Mouse (Mus musculus) heart, embryonic 11.5 days (tissue): Measurements from ENCODE around the gene Creb3l4. TPM values are rescaled to one million over a fixed set of nuclear protein-coding genes. Genes with fewer than 3 reads are reported as not detected.

Source experiments
- ATAC-seq: fragments of 200-750 bp; cut with Nextera tagmentation; replicated peaks from 2 replicates; pipeline ENCODE4 v1.8.0; 2017; ENCODE audit warnings: moderate library complexity; ENCODE audit not compliant: insufficient number of reproducible peaks, low FRiP score, low TSS enrichment
- H3K27ac ChIP-seq: fragments of 300-500 bp; sonication (generic); 2 replicates; pipeline ENCODE4 v1.5.1; 2014; ENCODE audit warnings: mild to moderate bottlenecking, low read depth, low read length
- H3K27me3 ChIP-seq: fragments of 300-500 bp; sonication (generic); 2 replicates; pipeline ENCODE4 v1.6.1; 2014; ENCODE audit warnings: mild to moderate bottlenecking, low read length, mixed read lengths; ENCODE audit not compliant: control insufficient read depth, insufficient read depth
- H3K36me3 ChIP-seq: fragments of 300-500 bp; sonication (generic); 2 replicates; pipeline ENCODE4 v1.6.1; 2014; ENCODE audit warnings: mild to moderate bottlenecking, low read length, moderate library complexity, mixed read lengths; ENCODE audit not compliant: control insufficient read depth, insufficient read depth
- H3K4me1 ChIP-seq: fragments of 300-500 bp; sonication (generic); 2 replicates; pipeline ENCODE4 v1.6.1; 2014; ENCODE audit warnings: low read length; ENCODE audit not compliant: control insufficient read depth, insufficient read depth
- H3K4me2 ChIP-seq: fragments of 300-500 bp; sonication (generic); 2 replicates; pipeline ENCODE4 v1.6.1; 2014; ENCODE audit warnings: mild to moderate bottlenecking, moderate library complexity
- H3K4me3 ChIP-seq: fragments of 300-500 bp; sonication (generic); 2 replicates; pipeline ENCODE4 v1.5.1; 2014; ENCODE audit warnings: low read depth, low read length
- H3K9ac ChIP-seq: fragments of 300-500 bp; sonication (generic); 2 replicates; pipeline ENCODE4 v1.6.1; 2014; ENCODE audit warnings: mild to moderate bottlenecking, low read depth, low read length, moderate library complexity
- H3K9me3 ChIP-seq: fragments of 300-500 bp; sonication (generic); replicated peaks from 2 replicates; pipeline ENCODE4 v1.6.1; 2016; ENCODE audit warnings: low read length; ENCODE audit not compliant: control insufficient read depth
- WGBS: fragments of 180-500 bp; shearing (Covaris S2); extraction: QIAGEN DNeasy Blood & Tissue Kit; methylation state at CpG from one replicate; pipeline ENCODE4 v1.1.7; 2014; ENCODE audit not compliant: insufficient replicate concordance; 5-methylcytosine and 5-hydroxymethylcytosine counted together
- polyA plus RNA-seq: library from polyadenylated mRNA; unstranded; fragments of >200 nt; fragmentation: Nextera tagmentation; extraction: Ambion mirVana; gene quantifications from 2 replicates; pipeline ENCODE4 v1.2.1, GENCODE M21; 2014

The Creb3l4 gene
- polyA plus RNA-seq, 1 experiment from 2014 or later, result 2.6 TPM

- no peaks in the 10 kb centered on the region for H3K27me3 ChIP-seq
- WGBS, result 14% methylated on average over 8 of the region's 8 CpGs
- H3K9ac ChIP-seq, result peak overlapping the region; percentile 86
- peaks cover 11% of the 10 kb centered on the region for H3K36me3 ChIP-seq
- H3K9me3 ChIP-seq, result no peaks in the 10 kb centered on the region
- peak overlapping the region; percentile 84; the same call in 1 of the 2 replicates for H3K27ac ChIP-seq
- peak overlapping the region; percentile 69 for H3K4me3 ChIP-seq
- H3K4me1 ChIP-seq, result 0 out of 2 replicates have a peak, but pooled peaks cover 3% of the 10 kb centered on the region
- peak overlapping the region; percentile 85 for H3K4me2 ChIP-seq
- 0 out of 2 replicates have a peak, but pooled peaks have one; percentile 2 for ATAC-seq
Observed at GRCm38 (mm10) chr3:90231075-90231474, 12.2 kb downstream of the Creb3l4 start.

- peaks cover 17% of the 10 kb centered on the region for H3K36me3 ChIP-seq
- 68% methylated on average over 10 of the region's 10 CpGs for WGBS
Observed at GRCm38 (mm10) chr3:90224331-90224730, 19.0 kb downstream of the Creb3l4 start.

GRCm38 (mm10) chr3:90222941-90223340 is 20.4 kb downstream of the Creb3l4 start:
- Histone ChIP-seq H3K4me2 (no peak overlapping the region), H3K27ac (no peak overlapping the region), H3K9me3 (no peaks in the 10 kb centered on the region), H3K9ac (no peak overlapping the region), H3K4me3 (no peak overlapping the region), H3K27me3 (no peaks in the 10 kb centered on the region), H3K36me3 (peaks cover 17% of the 10 kb centered on the region), H3K4me1 (peaks cover 18% of the 10 kb centered on the region)
- no peak for ATAC-seq
- WGBS, result 38% methylated on average over 3 of the region's 3 CpGs

More at GRCm38 (mm10) chr3:90224331-90224730, 19.0 kb downstream of the Creb3l4 start:
- no peak overlapping the region for H3K4me3 ChIP-seq
- ATAC-seq, result no peak
- H3K27me3 ChIP-seq, result no peaks in the 10 kb centered on the region
- no peak overlapping the region for H3K9ac ChIP-seq
- H3K4me2 ChIP-seq, result no peak overlapping the region
- H3K4me1 ChIP-seq, result peaks cover 18% of the 10 kb centered on the region
- H3K27ac ChIP-seq, result no peak overlapping the region
- H3K9me3 ChIP-seq, result no peaks in the 10 kb centered on the region

- Histone ChIP-seq H3K27me3 (no peaks in the 10 kb centered on the region), H3K4me1 (peaks cover 18% of the 10 kb centered on the region), H3K36me3 (peaks cover 17% of the 10 kb centered on the region), H3K9me3 (no peaks in the 10 kb centered on the region), H3K9ac (no peak overlapping the region), H3K27ac (no peak overlapping the region), H3K4me3 (no peak overlapping the region), H3K4me2 (0 out of 2 replicates have a peak overlapping the region, but pooled peaks have one; percentile 84)
- WGBS, result 80% methylated on average over 4 of the region's 4 CpGs
- ATAC-seq, result no peak
Observed at GRCm38 (mm10) chr3:90222455-90222854, 20.9 kb downstream of the Creb3l4 start.

GRCm38 (mm10) chr3:90221123-90221522 is 22.2 kb downstream of the Creb3l4 start:
- Histone ChIP-seq H3K4me2 (peak overlapping the region; percentile 84), H3K4me3 (peak overlapping the region; percentile 56), H3K9ac (peak overlapping the region; percentile 73), H3K27ac (peak overlapping the region; percentile 77), H3K27me3 (no peaks in the 10 kb centered on the region), H3K36me3 (peaks cover 17% of the 10 kb centered on the region), H3K9me3 (no peaks in the 10 kb centered on the region), H3K4me1 (peaks cover 18% of the 10 kb centered on the region)
- 14% methylated on average over 5 of the region's 5 CpGs for WGBS
- no peak for ATAC-seq

GRCm38 (mm10) chr3:90220531-90220951 is 22.8 kb downstream of the Creb3l4 start:
- 1% methylated on average over 19 of the region's 20 CpGs for WGBS

GRCm38 (mm10) chr3:90220088-90220487 is 23.2 kb downstream of the Creb3l4 start:
- Histone ChIP-seq H3K27ac (peak overlapping the region; percentile 77), H3K4me2 (peak overlapping the region; percentile 84), H3K9ac (peak overlapping the region; percentile 73), H3K27me3 (no peaks in the 10 kb centered on the region), H3K9me3 (no peaks in the 10 kb centered on the region), H3K36me3 (peaks cover 9% of the 10 kb centered on the region; the same call in 1 of the 2 replicates), H3K4me3 (peak overlapping the region; percentile 56), H3K4me1 (peaks cover 18% of the 10 kb centered on the region)
- no peak for ATAC-seq
- WGBS, result 14% methylated on average over 6 of the region's 6 CpGs

More at GRCm38 (mm10) chr3:90220531-90220951, 22.8 kb downstream of the Creb3l4 start:
- H3K27ac ChIP-seq, result peak overlapping the region; percentile 77
- H3K4me2 ChIP-seq, result peak overlapping the region; percentile 84
- H3K9ac ChIP-seq, result peak overlapping the region; percentile 73
- H3K4me1 ChIP-seq, result peaks cover 18% of the 10 kb centered on the region
- peak; percentile 72 for ATAC-seq
- H3K27me3 ChIP-seq, result no peaks in the 10 kb centered on the region
- peak overlapping the region; percentile 56 for H3K4me3 ChIP-seq
- H3K9me3 ChIP-seq, result no peaks in the 10 kb centered on the region
- H3K36me3 ChIP-seq, result peaks cover 12% of the 10 kb centered on the region; the same call in 1 of the 2 replicates

- no peak overlapping the region for H3K9ac ChIP-seq
- no peak overlapping the region for H3K4me2 ChIP-seq
- ATAC-seq, result no peak
- 23% methylated on average over 1 of the region's 1 CpGs for WGBS
- H3K27me3 ChIP-seq, result no peaks in the 10 kb centered on the region
- peaks cover 14% of the 10 kb centered on the region for H3K4me1 ChIP-seq
- no peaks in the 10 kb centered on the region for H3K9me3 ChIP-seq
- no peak overlapping the region for H3K4me3 ChIP-seq
- H3K27ac ChIP-seq, result no peak overlapping the region
- H3K36me3 ChIP-seq, result peaks cover 5% of the 10 kb centered on the region; the same call in 1 of the 2 replicates
Observed at GRCm38 (mm10) chr3:90215825-90216380, 27.4 kb downstream of the Creb3l4 start.
